Mouse (Mus musculus) heart, embryonic 12.5 days (tissue): ENCODE results near the gene Ccdc185. TPM values are rescaled to one million over a fixed set of nuclear protein-coding genes. Genes with fewer than 3 reads are reported as not detected.

Source experiments
- ATAC-seq: fragments of 200-750 bp; cut with Nextera tagmentation; 2 replicates; pipeline ENCODE4 v1.8.0; 2017; ENCODE audit warnings: moderate TSS enrichment, moderate library complexity; ENCODE audit not compliant: insufficient number of reproducible peaks, low FRiP score
- H3K27ac ChIP-seq: fragments of 300-500 bp; sonication (generic); 2 replicates; pipeline ENCODE4 v1.5.1; 2016; ENCODE audit warnings: mild to moderate bottlenecking, moderate library complexity; ENCODE audit not compliant: poor library complexity, severe bottlenecking
- H3K27me3 ChIP-seq: fragments of 300-500 bp; sonication (generic); replicated peaks from 2 replicates; pipeline ENCODE4 v1.6.1; 2016; ENCODE audit warnings: mild to moderate bottlenecking, moderate library complexity
- H3K36me3 ChIP-seq: fragments of 300-500 bp; sonication (generic); 2 replicates; pipeline ENCODE4 v1.6.1; 2016; ENCODE audit warnings: mild to moderate bottlenecking, moderate library complexity
- H3K4me1 ChIP-seq: fragments of 300-500 bp; sonication (generic); replicated peaks from 2 replicates; pipeline ENCODE4 v1.6.1; 2016; ENCODE audit warnings: mild to moderate bottlenecking
- H3K4me2 ChIP-seq: fragments of 300-500 bp; sonication (generic); 2 replicates; pipeline ENCODE4 v1.6.1; 2016; ENCODE audit warnings: mild to moderate bottlenecking, moderate library complexity
- H3K4me3 ChIP-seq: fragments of 300-500 bp; sonication (generic); 2 replicates; pipeline ENCODE4 v1.5.1; 2016; ENCODE audit warnings: mild to moderate bottlenecking
- H3K9ac ChIP-seq: fragments of 300-500 bp; sonication (generic); 2 replicates; pipeline ENCODE4 v1.6.1; 2016; ENCODE audit warnings: mild to moderate bottlenecking, moderate library complexity
- H3K9me3 ChIP-seq: fragments of 300-500 bp; sonication (generic); replicated peaks from 2 replicates; pipeline ENCODE4 v1.6.1; 2016; ENCODE audit warnings: mild to moderate bottlenecking, moderate library complexity
- whole genome bisulfite sequencing: fragments of 180-500 bp; shearing (Covaris S2); methylation state at CpG from one replicate; pipeline ENCODE4 v1.1.7; 2016; 5-methylcytosine and 5-hydroxymethylcytosine counted together
- polyA plus RNA-seq: library from polyadenylated mRNA; unstranded; fragments of >200 nt; fragmentation: Nextera tagmentation; extraction: Ambion mirVana; gene quantifications from 2 replicates; pipeline ENCODE4 v1.2.1, GENCODE M21; 2016

The Ccdc185 gene
- polyA plus RNA-seq, 1 experiment from 2014 or later, result not detected

DNA sequence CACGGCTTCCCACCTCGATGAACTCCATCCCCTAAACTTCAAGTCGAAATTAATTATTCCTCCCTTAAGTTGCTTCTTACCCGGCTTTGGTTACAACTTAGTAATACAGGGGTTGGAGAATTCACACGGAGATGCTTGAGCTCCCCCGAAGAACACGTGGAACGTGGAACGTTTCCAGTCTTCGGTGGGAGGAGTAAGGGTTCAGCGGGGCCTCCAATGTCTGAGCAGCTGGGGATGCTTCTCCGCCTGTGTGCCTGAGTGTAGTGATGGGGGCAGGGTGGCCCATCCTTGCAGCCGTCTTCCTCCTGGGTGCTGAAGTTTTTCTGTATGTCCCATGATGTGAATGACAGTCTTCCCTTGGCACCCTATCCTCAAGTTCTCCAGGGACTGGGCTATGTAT is 29.2 kb upstream of the Ccdc185 start:
- no peak overlapping the region for H3K27ac ChIP-seq
- H3K27me3 ChIP-seq, result no peaks in the 10 kb centered on the region
- peaks cover 20% of the 10 kb centered on the region for H3K4me1 ChIP-seq
- WGBS, result 57% methylated on average over 13 of the region's 13 CpGs
- ATAC-seq, result no peak
- no peaks in the 10 kb centered on the region for H3K36me3 ChIP-seq
- H3K9me3 ChIP-seq, result no peaks in the 10 kb centered on the region
- H3K9ac ChIP-seq, result no peak overlapping the region
- no peak overlapping the region for H3K4me2 ChIP-seq
- H3K4me3 ChIP-seq, result no peak overlapping the region

DNA sequence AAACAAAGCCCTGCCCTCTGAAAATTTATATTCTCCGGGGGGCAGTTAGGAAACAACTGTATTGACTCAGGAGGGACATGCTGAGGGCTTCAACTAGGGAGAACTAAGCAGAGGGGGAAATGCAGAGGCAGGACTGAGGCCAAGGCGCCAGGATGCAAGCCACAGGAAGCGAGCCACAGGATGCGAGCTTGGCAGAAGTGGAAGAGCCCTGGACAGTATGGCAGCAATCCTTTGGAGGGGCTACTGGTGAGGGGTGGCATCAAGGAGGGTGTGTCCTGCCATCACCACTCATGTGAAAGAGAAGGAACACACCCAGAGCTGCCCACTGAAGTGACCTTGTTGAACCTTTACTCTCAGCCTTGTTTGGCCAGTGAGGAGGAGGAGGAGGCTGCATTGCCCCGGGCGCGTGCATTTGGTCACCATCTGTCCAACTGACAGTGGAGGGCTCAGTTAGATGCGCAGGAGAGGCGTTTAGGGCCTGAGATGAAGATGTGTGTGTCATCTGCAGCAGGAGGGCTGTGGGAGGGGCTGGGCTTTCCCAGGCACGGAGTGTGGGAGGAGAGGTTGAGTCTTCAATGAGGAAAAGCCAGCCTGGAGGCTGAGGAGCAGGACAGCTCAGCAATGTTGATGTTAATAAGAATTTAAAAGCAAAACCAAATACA is 27.9 kb upstream of the Ccdc185 start:
- Histone ChIP-seq H3K9ac (no peak overlapping the region), H3K4me2 (no peak overlapping the region), H3K27me3 (no peaks in the 10 kb centered on the region), H3K36me3 (no peaks in the 10 kb centered on the region), H3K9me3 (no peaks in the 10 kb centered on the region), H3K27ac (no peak overlapping the region), H3K4me3 (no peak overlapping the region), H3K4me1 (peaks cover 20% of the 10 kb centered on the region)
- peak; percentile 25; the same call in 1 of the 2 replicates for ATAC-seq
- 64% methylated on average over 10 of the region's 10 CpGs for WGBS

GRCm38 (mm10) chr1:182775576-182775975 is 26.6 kb upstream of the Ccdc185 start:
- no peak overlapping the region for H3K4me2 ChIP-seq
- no peak for ATAC-seq
- H3K27me3 ChIP-seq, result no peaks in the 10 kb centered on the region
- peaks cover 20% of the 10 kb centered on the region for H3K4me1 ChIP-seq
- H3K36me3 ChIP-seq, result no peaks in the 10 kb centered on the region
- WGBS, result 79% methylated on average over 7 of the region's 7 CpGs
- H3K4me3 ChIP-seq, result no peak overlapping the region
- no peaks in the 10 kb centered on the region for H3K9me3 ChIP-seq
- no peak overlapping the region for H3K27ac ChIP-seq
- no peak overlapping the region for H3K9ac ChIP-seq

DNA sequence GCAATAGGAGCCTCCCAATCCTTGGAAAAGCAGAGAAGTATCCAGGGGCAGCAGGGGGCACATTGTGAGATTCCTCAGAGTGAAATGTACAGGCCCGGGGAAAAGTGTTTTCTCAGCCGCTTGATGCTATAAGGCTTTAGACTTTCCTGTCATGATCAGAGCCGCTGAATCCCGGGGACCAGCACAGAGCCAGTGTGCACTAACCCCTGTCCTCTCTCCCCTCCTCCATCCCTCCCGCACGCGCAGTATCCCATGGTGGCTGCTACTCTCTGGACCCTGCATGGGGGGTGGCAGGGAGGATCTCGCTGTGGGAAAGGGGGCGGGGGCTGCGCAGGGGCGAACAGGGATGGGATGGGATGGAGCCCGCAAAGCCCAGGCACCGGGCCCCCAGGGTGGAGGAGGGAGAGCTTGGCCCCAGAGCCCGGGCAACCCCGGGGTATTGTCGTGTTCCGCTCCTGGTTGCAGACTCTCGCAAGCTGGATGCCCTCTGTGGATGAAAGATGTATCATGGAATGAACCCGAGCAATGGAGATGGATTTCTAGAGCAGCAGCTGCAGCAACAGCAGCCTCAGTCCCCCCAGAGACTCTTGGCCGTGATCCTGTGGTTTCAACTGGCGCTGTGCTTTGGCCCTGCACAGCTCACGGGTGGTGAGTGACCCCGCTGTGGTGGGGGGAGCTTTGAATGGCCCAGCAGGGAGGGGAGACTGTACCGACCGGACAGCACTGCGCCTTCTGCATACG is 15.7 kb upstream of the Ccdc185 start:
- Histone ChIP-seq H3K4me2 (peak overlapping the region; percentile 97), H3K4me1 (peaks cover 16% of the 10 kb centered on the region), H3K9ac (peak overlapping the region; percentile 74), H3K27ac (no peak overlapping the region), H3K9me3 (0 out of 2 replicates have a peak, but pooled peaks cover 6% of the 10 kb centered on the region), H3K36me3 (no peaks in the 10 kb centered on the region), H3K4me3 (peak overlapping the region; percentile 88), H3K27me3 (peaks cover 27% of the 10 kb centered on the region)
- ATAC-seq, result peak; percentile 56
- 4% methylated on average over 27 of the region's 27 CpGs for WGBS

GRCm38 (mm10) chr1:182763716-182764461 is 14.9 kb upstream of the Ccdc185 start, which contains the start of gene Susd4:
Susd4 (plus strand) TSS chr1:182763860.
- Histone ChIP-seq H3K4me1 (peaks cover 16% of the 10 kb centered on the region), H3K4me2 (peak within 1 kb of the TSS; percentile 97), H3K9ac (peak within 1 kb of the TSS; percentile 74), H3K9me3 (0 out of 2 replicates have a peak, but pooled peaks cover 2% of the 10 kb centered on the region), H3K36me3 (no peaks in the 10 kb centered on the region), H3K27ac (no peak within 1 kb of the TSS), H3K27me3 (peaks cover 27% of the 10 kb centered on the region), H3K4me3 (peak within 1 kb of the TSS; percentile 88)
- WGBS, result under 1% methylated on average over 85 of the region's 95 CpGs
- ATAC-seq, result peak; percentile 79

- WGBS, result 10% methylated on average over 17 of the region's 17 CpGs
- H3K36me3 ChIP-seq, result no peaks in the 10 kb centered on the region
- H3K9ac ChIP-seq, result peak overlapping the region; percentile 74
- peaks cover 27% of the 10 kb centered on the region for H3K27me3 ChIP-seq
- ATAC-seq, result 0 out of 2 replicates have a peak, but pooled peaks have one; percentile 2
- 0 out of 2 replicates have a peak, but pooled peaks cover 2% of the 10 kb centered on the region for H3K9me3 ChIP-seq
- H3K4me3 ChIP-seq, result peak overlapping the region; percentile 88
- H3K4me2 ChIP-seq, result peak overlapping the region; percentile 97
- H3K4me1 ChIP-seq, result peaks cover 16% of the 10 kb centered on the region
- no peak overlapping the region for H3K27ac ChIP-seq
Measured at GRCm38 (mm10) chr1:182763191-182763715, 14.3 kb upstream of the Ccdc185 start.

DNA sequence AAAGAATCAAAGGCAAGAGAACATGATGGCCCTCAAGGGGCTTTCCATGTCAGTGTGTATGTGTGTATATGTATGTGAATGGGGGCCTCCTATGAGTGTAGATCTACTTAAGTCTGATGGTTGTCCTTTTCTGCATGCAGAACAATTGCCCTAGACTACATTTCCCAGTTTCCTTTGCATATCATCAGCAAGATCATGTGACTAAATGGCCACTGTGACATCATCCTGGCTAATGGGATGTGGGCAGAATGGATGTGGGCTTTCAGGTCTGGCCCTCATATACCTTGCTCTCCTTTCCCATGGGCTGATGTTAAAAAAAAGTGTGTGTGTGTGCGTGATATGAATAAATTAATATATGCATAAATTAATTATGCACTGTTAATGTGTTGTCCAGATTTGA is 9.8 kb upstream of the Ccdc185 start:
- 95% methylated on average over 1 of the region's 1 CpGs for WGBS
- no peak overlapping the region for H3K27ac ChIP-seq
- H3K4me1 ChIP-seq, result peaks cover 5% of the 10 kb centered on the region; the same call in 1 of the 2 replicates
- no peak overlapping the region for H3K9ac ChIP-seq
- ATAC-seq, result no peak
- 0 out of 2 replicates have a peak, but pooled peaks cover 2% of the 10 kb centered on the region for H3K9me3 ChIP-seq
- H3K4me2 ChIP-seq, result no peak overlapping the region
- H3K4me3 ChIP-seq, result no peak overlapping the region
- H3K36me3 ChIP-seq, result no peaks in the 10 kb centered on the region
- peaks cover 16% of the 10 kb centered on the region for H3K27me3 ChIP-seq

DNA sequence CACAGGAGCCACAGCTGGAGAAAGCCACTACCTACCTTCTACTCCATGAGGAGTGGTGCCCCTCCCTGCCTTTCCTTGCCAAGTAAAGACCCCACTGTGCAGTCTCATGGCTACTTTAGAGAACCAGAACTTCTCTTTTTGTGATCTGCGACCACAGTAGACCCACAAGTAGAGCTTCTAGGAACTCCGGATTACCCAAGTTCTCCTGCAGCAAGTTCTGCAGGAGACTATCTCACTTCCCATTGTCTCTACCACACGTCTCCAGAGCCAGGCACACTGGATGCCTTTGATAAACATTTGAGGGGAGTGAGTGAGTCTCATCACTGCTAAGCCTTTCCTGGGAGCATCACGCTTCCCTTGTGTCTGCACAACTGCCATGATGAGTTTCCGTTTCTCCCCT is 5.9 kb upstream of the Ccdc185 start:
- H3K36me3 ChIP-seq, result no peaks in the 10 kb centered on the region
- H3K9me3 ChIP-seq, result no peaks in the 10 kb centered on the region
- H3K27ac ChIP-seq, result no peak overlapping the region
- H3K9ac ChIP-seq, result no peak overlapping the region
- ATAC-seq, result no peak
- H3K4me3 ChIP-seq, result no peak overlapping the region
- H3K4me1 ChIP-seq, result no peaks in the 10 kb centered on the region
- WGBS, result 68% methylated on average over 5 of the region's 5 CpGs
- 0 out of 2 replicates have a peak, but pooled peaks cover 3% of the 10 kb centered on the region for H3K27me3 ChIP-seq
- H3K4me2 ChIP-seq, result no peak overlapping the region

GRCm38 (mm10) chr1:182753694-182754093 is 4.7 kb upstream of the Ccdc185 start:
- Histone ChIP-seq H3K27ac (no peak overlapping the region), H3K27me3 (peaks cover 8% of the 10 kb centered on the region; the same call in 1 of the 2 replicates), H3K36me3 (no peaks in the 10 kb centered on the region), H3K9me3 (no peaks in the 10 kb centered on the region), H3K4me1 (no peaks in the 10 kb centered on the region), H3K9ac (no peak overlapping the region), H3K4me2 (no peak overlapping the region), H3K4me3 (no peak overlapping the region)
- ATAC-seq, result no peak
- 74% methylated on average over 8 of the region's 8 CpGs for WGBS

GRCm38 (mm10) chr1:182751301-182751700 is 2.3 kb upstream of the Ccdc185 start:
- WGBS, result 81% methylated on average over 8 of the region's 8 CpGs
- H3K27ac ChIP-seq, result no peak overlapping the region

More at GRCm38 (mm10) chr1:182751301-182751700, 2.3 kb upstream of the Ccdc185 start:
- Histone ChIP-seq H3K9ac (no peak overlapping the region), H3K27me3 (peaks cover 26% of the 10 kb centered on the region), H3K4me2 (no peak overlapping the region), H3K4me3 (no peak overlapping the region), H3K36me3 (no peaks in the 10 kb centered on the region), H3K9me3 (no peaks in the 10 kb centered on the region), H3K4me1 (no peaks in the 10 kb centered on the region)
- no peak for ATAC-seq
